Mouse (Mus musculus) intestine, postnatal 0 days (tissue): ENCODE measurements around the gene Zxdc. TPM values are rescaled to one million over a fixed set of nuclear protein-coding genes. Genes with fewer than 3 reads are reported as not detected.

Source experiments
- ATAC-seq: fragments of 200-750 bp; cut with Nextera tagmentation; 2 replicates; pipeline ENCODE4 v1.8.0; 2017; ENCODE audit warnings: mild to moderate bottlenecking, moderate TSS enrichment, moderate library complexity
- H3K27ac ChIP-seq: fragments of 300-500 bp; sonication (generic); 2 replicates; pipeline ENCODE4 v1.5.1; 2014; ENCODE audit warnings: mild to moderate bottlenecking, low read depth, low read length, moderate library complexity
- H3K27me3 ChIP-seq: fragments of 300-500 bp; sonication (generic); replicated peaks from 2 replicates; pipeline ENCODE4 v1.6.1; 2014; ENCODE audit warnings: low read length, mixed read lengths; ENCODE audit not compliant: control insufficient read depth, insufficient read depth
- H3K36me3 ChIP-seq: fragments of 300-500 bp; sonication (generic); 2 replicates; pipeline ENCODE4 v1.6.1; 2014; ENCODE audit warnings: mild to moderate bottlenecking, moderate library complexity; ENCODE audit not compliant: control insufficient read depth, insufficient read depth
- H3K4me1 ChIP-seq: fragments of 300-500 bp; sonication (generic); replicated peaks from 2 replicates; pipeline ENCODE4 v1.6.1; 2014; ENCODE audit warnings: antibody characterized with exemption, low read length, mixed read lengths; ENCODE audit not compliant: control insufficient read depth, insufficient read depth
- H3K4me2 ChIP-seq: fragments of 300-500 bp; sonication (generic); replicated peaks from 2 replicates; pipeline ENCODE4 v1.6.1; 2014; ENCODE audit warnings: low read depth, mild to moderate bottlenecking, moderate library complexity
- H3K4me3 ChIP-seq: fragments of 300-500 bp; sonication (generic); 2 replicates; pipeline ENCODE4 v1.5.1; 2014; ENCODE audit warnings: low read depth, low read length
- H3K9ac ChIP-seq: fragments of 300-500 bp; sonication (generic); 2 replicates; pipeline ENCODE4 v1.6.1; 2014; ENCODE audit warnings: mild to moderate bottlenecking, low read depth, low read length
- H3K9me3 ChIP-seq: fragments of 300-500 bp; sonication (generic); 2 replicates; pipeline ENCODE4 v1.6.1; 2016; ENCODE audit warnings: mixed run types; ENCODE audit not compliant: control insufficient read depth
- CTCF ChIP-seq: sonication (generic); IDR thresholded peaks from 2 replicates; pipeline ENCODE4 v1.5.1; 2016; ENCODE audit warnings: low read depth, mild to moderate bottlenecking, control low read depth, antibody characterized with exemption, moderate library complexity
- WGBS: fragments of 180-500 bp; shearing (Covaris S2); extraction: QIAGEN DNeasy Blood & Tissue Kit; methylation state at CpG from one replicate; pipeline ENCODE4 v1.1.7; 2014; 5-methylcytosine and 5-hydroxymethylcytosine counted together
- polyA plus RNA-seq: library from polyadenylated mRNA; unstranded; fragments of >200 nt; fragmentation: Nextera tagmentation; extraction: Ambion mirVana; gene quantifications from 2 replicates; pipeline ENCODE4 v1.2.1, GENCODE M21; 2015

Zxdc gene
- polyA plus RNA-seq, 1 experiment from 2014 or later, result 5.3 TPM

- Histone ChIP-seq H3K4me1 (peaks cover 9% of the 10 kb centered on the region), H3K36me3 (no peaks in the 10 kb centered on the region), H3K27me3 (no peaks in the 10 kb centered on the region), H3K9ac (no peak overlapping the region), H3K9me3 (no peaks in the 10 kb centered on the region), H3K4me3 (no peak overlapping the region), H3K27ac (no peak overlapping the region), H3K4me2 (no peak overlapping the region)
- TF ChIP-seq CTCF, result no peak
- no peak for ATAC-seq
- 90% methylated on average over 5 of the region's 5 CpGs for WGBS
These were observed 6.0 kb upstream of the Zxdc start for GRCm38 (mm10) chr6:90363301-90363700.

GRCm38 (mm10) chr6:90369725-90370553, 647 bp downstream of the Zxdc start:
- Histone ChIP-seq H3K4me3 (peak overlapping the region; percentile 93), H3K27ac (peak overlapping the region; percentile 78), H3K4me1 (peaks cover 10% of the 10 kb centered on the region; the same call in 1 of the 2 replicates), H3K9me3 (no peaks in the 10 kb centered on the region), H3K9ac (peak overlapping the region; percentile 88), H3K27me3 (no peaks in the 10 kb centered on the region), H3K4me2 (peak overlapping the region; percentile 93), H3K36me3 (peaks cover 17% of the 10 kb centered on the region)
- ATAC-seq, result peak; percentile 74
- peak; percentile 7; the same call in 1 of the 2 replicates for TF ChIP-seq CTCF
- under 1% methylated on average over 95 of the region's 98 CpGs for WGBS

- no peak overlapping the region for H3K9ac ChIP-seq
These were observed 5.4 kb downstream of the Zxdc start for GRCm38 (mm10) chr6:90374647-90375046.

GRCm38 (mm10) chr6:90377708-90378107, 8.4 kb downstream of the Zxdc start:
- WGBS, result 87% methylated on average over 2 of the region's 2 CpGs
- ATAC-seq, result no peak
- Histone ChIP-seq H3K4me2 (no peak overlapping the region), H3K9me3 (no peaks in the 10 kb centered on the region), H3K4me3 (no peak overlapping the region), H3K27ac (no peak overlapping the region), H3K36me3 (peaks cover 82% of the 10 kb centered on the region), H3K4me1 (peaks cover 4% of the 10 kb centered on the region; the same call in 1 of the 2 replicates), H3K9ac (no peak overlapping the region), H3K27me3 (no peaks in the 10 kb centered on the region)
- no peak for TF ChIP-seq CTCF

More at GRCm38 (mm10) chr6:90374647-90375046, 5.4 kb downstream of the Zxdc start:
- Histone ChIP-seq H3K36me3 (peaks cover 55% of the 10 kb centered on the region), H3K27ac (no peak overlapping the region), H3K9me3 (no peaks in the 10 kb centered on the region), H3K4me1 (peaks cover 10% of the 10 kb centered on the region; the same call in 1 of the 2 replicates), H3K4me2 (no peak overlapping the region), H3K27me3 (no peaks in the 10 kb centered on the region), H3K4me3 (no peak overlapping the region)
- 47% methylated on average over 4 of the region's 4 CpGs for WGBS
- ATAC-seq, result no peak
- no peak for TF ChIP-seq CTCF

GRCm38 (mm10) chr6:90381465-90381864, 12.2 kb downstream of the Zxdc start:
- no peaks in the 10 kb centered on the region for H3K4me1 ChIP-seq
- 93% methylated on average over 2 of the region's 2 CpGs for WGBS
- H3K9ac ChIP-seq, result no peak overlapping the region
- no peak overlapping the region for H3K4me2 ChIP-seq
- H3K4me3 ChIP-seq, result no peak overlapping the region
- no peaks in the 10 kb centered on the region for H3K9me3 ChIP-seq
- no peak overlapping the region for H3K27ac ChIP-seq
- TF ChIP-seq CTCF, result no peak
- H3K36me3 ChIP-seq, result peaks cover 83% of the 10 kb centered on the region
- ATAC-seq, result no peak
- no peaks in the 10 kb centered on the region for H3K27me3 ChIP-seq

- H3K4me2 ChIP-seq, result no peak overlapping the region
- TF ChIP-seq CTCF, result no peak
- 80% methylated on average over 4 of the region's 4 CpGs for WGBS
- no peaks in the 10 kb centered on the region for H3K9me3 ChIP-seq
- no peak overlapping the region for H3K4me3 ChIP-seq
- H3K9ac ChIP-seq, result no peak overlapping the region
- no peak for ATAC-seq
- H3K27ac ChIP-seq, result no peak overlapping the region
- peaks cover 36% of the 10 kb centered on the region for H3K36me3 ChIP-seq
- peaks cover 3% of the 10 kb centered on the region; the same call in 1 of the 2 replicates for H3K4me1 ChIP-seq
- no peaks in the 10 kb centered on the region for H3K27me3 ChIP-seq
These were observed 21.3 kb downstream of the Zxdc start for GRCm38 (mm10) chr6:90390629-90391028.
